Mouse (Mus musculus) forebrain, embryonic 14.5 days (tissue): ENCODE measurements around the gene Syt13. TPM values are rescaled to one million over a fixed set of nuclear protein-coding genes. Genes with fewer than 3 reads are reported as not detected.

Experiments
- ATAC-seq: fragments of 200-750 bp; cut with Nextera tagmentation; 2 replicates; pipeline ENCODE4 v1.8.0; 2017; ENCODE audit warnings: mild to moderate bottlenecking, moderate library complexity
- DNase-seq: peaks from one replicate; pipeline ENCODE4 v3.0.0-alpha.2; 2015; ENCODE audit warnings: low spot score
- H3K27ac ChIP-seq: fragments of 300-500 bp; sonication (generic); 2 replicates; pipeline ENCODE4 v1.5.1; 2014; ENCODE audit warnings: low read depth, mild to moderate bottlenecking, control low read depth, low read length, moderate library complexity
- H3K27me3 ChIP-seq: fragments of 300-500 bp; sonication (generic); replicated peaks from 2 replicates; pipeline ENCODE4 v1.6.1; 2014; ENCODE audit warnings: low read length, control low read depth, mixed read lengths; ENCODE audit not compliant: control insufficient read depth, insufficient read depth
- H3K36me3 ChIP-seq: fragments of 300-500 bp; sonication (generic); 2 replicates; pipeline ENCODE4 v1.6.1; 2014; ENCODE audit warnings: low read length, control low read depth; ENCODE audit not compliant: control insufficient read depth, insufficient read depth
- H3K4me1 ChIP-seq: fragments of 300-500 bp; sonication (generic); 2 replicates; pipeline ENCODE4 v1.6.1; 2014; ENCODE audit warnings: antibody characterized with exemption, low read length, control low read depth; ENCODE audit not compliant: control insufficient read depth, insufficient read depth
- H3K4me2 ChIP-seq: fragments of 300-500 bp; sonication (generic); 2 replicates; pipeline ENCODE4 v1.6.1; 2014; ENCODE audit warnings: mild to moderate bottlenecking, control low read depth, low read length
- H3K4me3 ChIP-seq: fragments of 300-500 bp; sonication (generic); 2 replicates; pipeline ENCODE4 v1.5.1; 2014; ENCODE audit warnings: low read depth, low read length, control low read depth
- H3K9ac ChIP-seq: fragments of 300-500 bp; sonication (generic); 2 replicates; pipeline ENCODE4 v1.6.1; 2014; ENCODE audit warnings: mild to moderate bottlenecking, low read length, control low read depth, moderate library complexity
- H3K9me3 ChIP-seq: fragments of 300-500 bp; sonication (generic); replicated peaks from 2 replicates; pipeline ENCODE4 v1.6.1; 2016; ENCODE audit warnings: low read length, control low read depth, mixed read lengths; ENCODE audit not compliant: control insufficient read depth
- WGBS: fragments of 180-500 bp; shearing (Covaris S2); extraction: QIAGEN DNeasy Blood & Tissue Kit; methylation state at CpG from one replicate; pipeline ENCODE4 v1.1.7; 2014; 5-methylcytosine and 5-hydroxymethylcytosine counted together
- polyA plus RNA-seq: library from polyadenylated mRNA; unstranded; fragments of >200 nt; fragmentation: Nextera tagmentation; extraction: Ambion mirVana; gene quantifications from 2 replicates; pipeline ENCODE4 v1.2.1, GENCODE M21; 2014

Gene Syt13
- polyA plus RNA-seq, 1 experiment from 2014 or later = 35.4 TPM

DNA sequence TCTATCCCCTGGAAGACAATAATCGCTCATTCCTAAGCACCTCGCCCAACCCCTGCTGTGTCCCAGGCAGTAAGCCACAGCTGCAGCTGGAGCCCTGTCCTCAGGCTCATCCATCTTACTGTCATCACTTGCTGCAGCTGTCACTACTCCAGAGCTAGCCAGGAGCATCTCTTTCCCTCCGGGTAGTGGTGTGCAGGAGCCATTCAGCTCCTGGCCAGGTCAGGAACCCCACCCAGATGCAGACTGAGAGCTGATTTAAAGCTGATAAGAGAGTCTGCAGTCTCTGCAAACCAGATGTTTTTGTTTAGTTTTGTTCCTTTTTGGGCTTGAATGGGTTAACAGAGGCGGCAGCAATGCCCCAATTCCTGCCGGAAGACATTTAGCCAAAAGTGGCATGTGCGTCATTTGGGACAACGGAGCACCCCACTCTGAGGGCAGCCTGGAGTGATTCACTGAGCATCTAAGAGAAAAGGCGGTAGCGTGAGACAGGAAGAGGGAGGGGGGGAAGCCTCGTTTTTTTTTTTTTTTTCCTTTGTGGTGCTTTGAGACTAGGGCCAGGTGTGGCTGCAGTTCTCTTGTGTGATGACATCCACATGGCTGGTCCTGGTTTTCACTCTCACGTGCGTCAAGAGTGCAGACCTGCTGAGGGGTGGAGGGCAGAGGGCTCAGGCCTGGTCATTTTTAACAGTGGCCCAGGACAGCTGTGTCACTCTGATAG is 33.2 kb downstream of the Syt13 start:
- no peaks in the 10 kb centered on the region for H3K27me3 ChIP-seq
- ATAC-seq (no peak), DNase-seq (peak; percentile 15)
- H3K4me2 ChIP-seq = no peak overlapping the region
- H3K27ac ChIP-seq = no peak overlapping the region
- 12% methylated on average over 12 of the region's 12 CpGs for WGBS
- H3K4me1 ChIP-seq = peaks cover 4% of the 10 kb centered on the region; the same call in 1 of the 2 replicates
- H3K4me3 ChIP-seq = no peak overlapping the region
- no peaks in the 10 kb centered on the region for H3K9me3 ChIP-seq
- H3K36me3 ChIP-seq = no peaks in the 10 kb centered on the region
- no peak overlapping the region for H3K9ac ChIP-seq

DNA sequence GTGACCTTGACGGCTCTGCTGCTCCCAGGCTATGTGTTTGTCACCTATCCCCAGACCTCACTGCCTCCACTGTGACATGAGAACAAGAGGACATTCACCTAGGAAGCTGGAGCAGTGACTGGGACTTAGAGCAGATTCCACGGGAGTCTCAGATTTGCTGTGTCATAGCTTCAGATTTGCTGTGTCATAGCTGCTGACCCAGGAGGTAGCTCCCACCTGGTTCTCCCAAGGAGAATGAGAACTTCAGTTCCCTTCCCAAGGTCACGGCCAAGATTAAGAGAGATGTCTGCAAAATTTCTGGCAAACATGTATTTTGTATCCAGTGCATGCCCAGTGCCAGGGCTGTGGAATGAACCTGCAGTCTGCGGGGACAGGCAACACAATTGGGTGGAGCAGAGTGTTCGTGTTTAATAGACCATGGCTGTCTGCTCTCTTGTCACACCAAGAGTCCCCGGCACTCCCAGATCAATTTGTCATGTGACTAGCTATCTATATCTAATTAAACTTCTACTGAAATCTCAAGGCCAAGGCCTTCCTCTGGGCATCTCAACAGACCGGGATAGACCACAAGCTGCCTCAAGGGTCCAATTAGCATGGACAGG is 33.9 kb downstream of the Syt13 start:
- H3K4me2 ChIP-seq = no peak overlapping the region
- H3K36me3 ChIP-seq = no peaks in the 10 kb centered on the region
- ATAC-seq (no peak), DNase-seq (no peak)
- H3K9me3 ChIP-seq = no peaks in the 10 kb centered on the region
- H3K4me1 ChIP-seq = peaks cover 4% of the 10 kb centered on the region; the same call in 1 of the 2 replicates
- H3K27me3 ChIP-seq = no peaks in the 10 kb centered on the region
- 57% methylated on average over 7 of the region's 7 CpGs for WGBS
- H3K27ac ChIP-seq = no peak overlapping the region
- H3K4me3 ChIP-seq = no peak overlapping the region
- no peak overlapping the region for H3K9ac ChIP-seq

DNA sequence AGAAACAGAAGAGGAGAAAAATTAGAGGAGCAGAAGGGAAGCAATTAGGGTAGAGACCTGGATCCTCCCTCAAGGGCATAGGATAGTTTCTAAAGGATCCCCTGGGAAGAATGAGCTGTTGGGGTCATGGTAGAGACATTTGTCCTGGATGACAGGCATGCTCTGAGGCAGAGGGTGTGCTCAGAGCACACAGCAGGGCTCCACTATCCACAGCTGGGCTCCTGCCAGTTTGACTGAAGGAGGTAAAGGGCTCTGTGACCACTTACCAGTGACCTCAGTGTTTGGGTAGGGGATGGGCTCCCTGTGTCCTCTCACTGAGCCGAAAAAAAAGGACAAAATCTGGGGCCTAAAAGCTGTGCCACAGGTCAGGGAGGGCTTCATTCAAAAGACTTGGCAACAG is 34.6 kb downstream of the Syt13 start:
- WGBS = 35% methylated on average over 1 of the region's 1 CpGs
- Histone ChIP-seq H3K9ac (no peak overlapping the region), H3K4me2 (no peak overlapping the region), H3K36me3 (no peaks in the 10 kb centered on the region), H3K27me3 (no peaks in the 10 kb centered on the region), H3K9me3 (no peaks in the 10 kb centered on the region), H3K4me3 (no peak overlapping the region), H3K4me1 (peaks cover 4% of the 10 kb centered on the region; the same call in 1 of the 2 replicates), H3K27ac (no peak overlapping the region)
- DNase-seq (no peak), ATAC-seq (no peak)

DNA sequence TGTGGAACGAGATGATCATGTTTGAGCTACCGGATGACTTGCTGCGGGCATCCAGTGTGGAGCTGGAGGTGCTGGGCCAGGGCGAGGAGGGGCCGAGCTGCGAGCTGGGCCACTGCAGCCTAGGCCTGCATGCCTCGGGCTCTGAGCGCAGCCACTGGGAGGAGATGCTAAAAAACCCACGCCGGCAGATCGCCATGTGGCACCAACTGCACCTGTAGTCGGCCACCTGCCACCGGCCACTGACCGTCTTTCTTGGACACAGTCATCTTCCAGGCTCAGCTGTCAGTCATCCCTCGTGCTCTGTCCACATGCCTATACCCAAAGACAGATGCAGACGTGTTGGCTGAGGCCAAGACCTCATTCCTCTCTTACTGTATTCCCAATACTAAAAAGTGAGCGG is 38.6 kb downstream of the Syt13 start:
- ATAC-seq = no peak
- no peak for DNase-seq
- 90% methylated on average over 17 of the region's 17 CpGs for WGBS

DNA sequence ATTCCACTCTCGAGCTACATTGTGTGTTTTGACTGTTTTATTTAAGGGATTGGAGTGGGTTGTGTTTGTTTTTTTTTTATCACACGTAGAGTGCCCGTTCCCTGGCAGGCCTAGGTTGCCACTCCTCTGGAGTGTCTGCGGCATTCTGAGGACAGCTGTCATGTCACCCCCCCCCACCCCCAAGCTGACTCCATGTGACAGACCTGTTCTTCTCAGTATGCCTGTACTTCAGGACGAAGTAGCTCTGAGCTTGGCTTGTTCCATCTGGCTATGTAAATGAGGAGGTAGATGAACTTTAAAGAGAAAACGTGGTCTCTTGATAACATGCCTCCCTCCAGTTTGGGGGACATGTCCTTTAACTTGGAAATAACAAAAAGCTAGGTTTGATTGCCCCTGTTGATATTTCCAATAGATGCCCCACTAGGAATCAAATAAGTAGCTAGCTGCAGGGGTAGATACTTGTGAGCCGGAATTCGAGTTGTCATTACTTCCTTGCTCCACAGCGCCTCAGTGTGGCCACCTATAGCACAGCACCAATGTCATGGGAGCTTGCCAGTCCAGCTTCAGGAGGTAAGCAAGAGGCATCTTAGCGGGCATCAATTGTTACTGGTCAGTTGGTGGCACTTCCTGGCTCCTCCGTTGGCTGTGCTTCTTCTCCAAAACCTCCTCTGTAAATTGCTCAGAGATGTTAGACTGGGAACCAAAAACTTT is 39.7 kb downstream of the Syt13 start:
- ATAC-seq (no peak), DNase-seq (peak; percentile 66)
- H3K27me3 ChIP-seq = no peaks in the 10 kb centered on the region
- H3K4me2 ChIP-seq = no peak overlapping the region
- no peaks in the 10 kb centered on the region for H3K4me1 ChIP-seq
- H3K27ac ChIP-seq = no peak overlapping the region
- no peak overlapping the region for H3K4me3 ChIP-seq
- no peak overlapping the region for H3K9ac ChIP-seq
- no peaks in the 10 kb centered on the region for H3K9me3 ChIP-seq
- WGBS = 41% methylated on average over 11 of the region's 11 CpGs
- H3K36me3 ChIP-seq = no peaks in the 10 kb centered on the region

More for the DNA sequence above, 38.6 kb downstream of the Syt13 start:
- Histone ChIP-seq H3K27ac (no peak overlapping the region), H3K4me2 (no peak overlapping the region), H3K27me3 (no peaks in the 10 kb centered on the region), H3K4me3 (no peak overlapping the region), H3K9me3 (no peaks in the 10 kb centered on the region), H3K36me3 (no peaks in the 10 kb centered on the region), H3K4me1 (no peaks in the 10 kb centered on the region; the same call in 1 of the 2 replicates), H3K9ac (no peak overlapping the region)

DNA sequence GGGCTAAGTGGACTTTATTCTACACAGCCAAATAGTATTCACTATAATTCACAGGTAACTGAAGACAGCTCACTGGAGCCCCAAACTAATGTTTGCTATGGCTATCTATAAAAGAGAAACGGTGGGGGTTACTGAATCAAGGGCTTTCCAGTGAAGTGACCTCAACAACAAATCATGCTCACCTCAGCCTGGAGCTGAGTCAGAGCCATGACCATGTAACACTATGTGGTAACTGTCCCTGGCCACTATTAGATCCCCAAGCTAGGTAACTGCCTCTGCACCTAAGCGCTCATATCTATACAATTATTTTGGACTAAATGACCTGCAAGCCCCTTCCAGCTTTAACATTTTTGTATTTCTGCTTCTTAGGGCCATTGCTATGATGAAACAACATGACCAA is 42.0 kb downstream of the Syt13 start:
- no peak for ATAC-seq
- Histone ChIP-seq H3K4me3 (no peak overlapping the region), H3K36me3 (no peaks in the 10 kb centered on the region), H3K4me2 (no peak overlapping the region), H3K9ac (no peak overlapping the region), H3K4me1 (no peaks in the 10 kb centered on the region), H3K27ac (no peak overlapping the region), H3K27me3 (no peaks in the 10 kb centered on the region), H3K9me3 (no peaks in the 10 kb centered on the region)
- WGBS = 91% methylated on average over 2 of the region's 2 CpGs
- DNase-seq = no peak

DNA sequence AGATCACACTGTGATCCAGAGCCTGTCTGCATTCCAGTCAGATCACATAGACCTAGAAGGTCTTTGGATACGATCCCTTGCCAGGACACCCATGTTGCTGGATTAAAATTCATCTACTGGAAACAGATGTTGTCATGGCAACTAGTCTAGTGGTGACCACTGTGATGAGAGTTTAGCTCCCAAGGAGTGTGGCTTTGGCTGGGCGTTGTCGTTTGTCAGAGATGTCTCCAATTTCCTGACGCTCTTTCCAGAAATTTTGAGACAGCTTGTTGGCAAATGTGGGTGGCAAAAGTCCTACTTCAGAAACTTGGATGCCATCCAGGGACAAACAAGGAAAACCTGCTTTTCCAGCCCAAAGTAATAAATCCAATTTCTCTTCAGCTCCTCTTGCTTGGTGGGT is 43.7 kb downstream of the Syt13 start:
- peak; percentile 25 for DNase-seq

DNA sequence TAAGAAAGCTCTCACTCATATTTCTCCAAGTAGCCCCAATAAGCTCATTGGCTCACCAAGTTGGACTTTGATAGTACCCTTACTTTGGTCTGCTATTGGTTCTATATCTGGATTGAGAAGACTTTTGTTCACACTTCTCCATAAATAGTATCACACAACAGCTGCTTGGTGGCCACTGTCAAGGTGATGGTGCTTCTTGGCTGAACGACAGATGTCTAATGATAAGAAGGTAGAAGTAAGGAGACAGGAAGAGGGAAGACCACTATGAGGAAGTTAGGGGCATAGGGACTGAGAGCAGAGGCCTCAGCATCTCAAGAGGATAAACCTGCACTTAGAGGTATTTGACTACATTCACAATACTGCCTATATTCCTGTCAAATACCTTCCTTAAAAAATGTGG is 49.4 kb downstream of the Syt13 start:
- DNase-seq (no peak), ATAC-seq (no peak)
- no peaks in the 10 kb centered on the region for H3K4me1 ChIP-seq
- H3K9ac ChIP-seq = no peak overlapping the region
- H3K9me3 ChIP-seq = no peaks in the 10 kb centered on the region
- H3K36me3 ChIP-seq = no peaks in the 10 kb centered on the region
- H3K27ac ChIP-seq = no peak overlapping the region
- no peak overlapping the region for H3K4me3 ChIP-seq
- WGBS = 94% methylated on average over 1 of the region's 1 CpGs
- H3K27me3 ChIP-seq = no peaks in the 10 kb centered on the region
- H3K4me2 ChIP-seq = no peak overlapping the region

More for the DNA sequence above, 43.7 kb downstream of the Syt13 start:
- Histone ChIP-seq H3K4me2 (no peak overlapping the region), H3K9me3 (no peaks in the 10 kb centered on the region), H3K27me3 (no peaks in the 10 kb centered on the region), H3K4me1 (no peaks in the 10 kb centered on the region), H3K36me3 (no peaks in the 10 kb centered on the region), H3K27ac (no peak overlapping the region), H3K4me3 (no peak overlapping the region), H3K9ac (no peak overlapping the region)
- WGBS = 64% methylated on average over 4 of the region's 4 CpGs
- ATAC-seq = no peak

DNA sequence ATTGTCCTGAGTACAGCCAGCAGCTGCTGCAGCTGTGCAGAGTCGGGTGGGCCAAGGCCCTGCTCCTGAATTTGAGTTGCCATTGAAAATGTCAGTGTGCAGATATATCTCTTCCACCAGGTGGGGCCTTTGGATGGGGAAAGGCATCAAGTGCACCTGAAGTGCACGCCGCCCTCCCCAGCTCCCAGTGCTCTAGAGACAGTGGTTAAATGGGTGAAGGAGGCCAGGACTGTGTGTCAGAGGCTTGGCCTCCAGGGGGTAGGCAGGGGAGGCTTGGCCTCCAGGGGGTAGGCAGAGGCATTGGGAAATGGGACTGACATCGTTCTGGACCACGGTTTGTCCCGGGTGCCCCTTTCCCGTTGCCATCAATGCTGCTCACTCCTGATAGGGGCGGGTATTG is 51.4 kb downstream of the Syt13 start:
- DNase-seq (no peak), ATAC-seq (no peak)
- Histone ChIP-seq H3K4me3 (no peak overlapping the region), H3K27ac (no peak overlapping the region), H3K9ac (no peak overlapping the region), H3K36me3 (no peaks in the 10 kb centered on the region), H3K27me3 (no peaks in the 10 kb centered on the region), H3K9me3 (no peaks in the 10 kb centered on the region), H3K4me2 (no peak overlapping the region), H3K4me1 (no peaks in the 10 kb centered on the region)
- WGBS = 57% methylated on average over 8 of the region's 8 CpGs
